Mouse (Mus musculus) frontal cortex, postnatal 10 days (tissue): ENCODE measurements around the gene Zbtb39.
"Not testable (repeated sequence)": the region's sequence is repeated elsewhere in the genome, so short reads cannot be mapped to it uniquely, and the experiment has no call there.

Experiments used
- DNase-seq, 2 experiments: peaks; one replicate each; pipeline ENCODE4 v3.0.0; 2022; ENCODE audit warnings: low spot score in 2 of 2, mixed read lengths in 1 of 2

The Zbtb39 gene

GRCm38 (mm10) chr10:127737552-127737951 is 1.8 kb upstream of the Zbtb39 start:
- DNase-seq: no peak

GRCm38 (mm10) chr10:127738151-127738882 is 1.0 kb upstream of the Zbtb39 start:
- DNase-seq: no peak

GRCm38 (mm10) chr10:127739661-127740161 is 373 bp downstream of the Zbtb39 start:
- DNase-seq: no peak

GRCm38 (mm10) chr10:127744661-127745060 is 5.3 kb downstream of the Zbtb39 start:
- DNase-seq: no peak

GRCm38 (mm10) chr10:127745886-127746285 is 6.5 kb downstream of the Zbtb39 start:
- DNase-seq: no peak

- DNase-seq: no peak
Measured at GRCm38 (mm10) chr10:127747254-127747653, 7.9 kb downstream of the Zbtb39 start.

GRCm38 (mm10) chr10:127748847-127749612 is 9.7 kb downstream of the Zbtb39 start:
- no peak for DNase-seq

GRCm38 (mm10) chr10:127750136-127750777 is 10.9 kb downstream of the Zbtb39 start:
- no peak for DNase-seq

- no peak for DNase-seq
Measured at GRCm38 (mm10) chr10:127751548-127751947, 12.2 kb downstream of the Zbtb39 start, which contains the start of gene Gpr182. Gene Gpr182, minus strand, starts transcription at chr10:127751732.

- no peak for DNase-seq
Measured at GRCm38 (mm10) chr10:127754566-127755166, 15.3 kb downstream of the Zbtb39 start.

- no peak for DNase-seq
Measured at GRCm38 (mm10) chr10:127755246-127755645, 15.9 kb downstream of the Zbtb39 start.

GRCm38 (mm10) chr10:127755770-127756468 is 16.6 kb downstream of the Zbtb39 start:
- DNase-seq: no peak

- no peak for DNase-seq
Measured at GRCm38 (mm10) chr10:127759181-127760110, 20.1 kb downstream of the Zbtb39 start, which contains the start of the genes Rdh1 and Rdh16f1. Gene Rdh1, plus strand, starts transcription at chr10:127759721. Gene Rdh16f1, plus strand, starts transcription at chr10:127759787.

- DNase-seq: not testable (repeated sequence)
Measured at GRCm38 (mm10) chr10:127762926-127763325, 23.6 kb downstream of the Zbtb39 start.

- no peak for DNase-seq
Measured at GRCm38 (mm10) chr10:127763914-127764680, 24.8 kb downstream of the Zbtb39 start.

- no peak for DNase-seq
Measured at GRCm38 (mm10) chr10:127766564-127766963, 27.2 kb downstream of the Zbtb39 start.

- DNase-seq: no peak
Measured at GRCm38 (mm10) chr10:127776011-127776410, 36.7 kb downstream of the Zbtb39 start, which contains the start of gene Rdh9. Gene Rdh9, plus strand, starts transcription at chr10:127776386.

GRCm38 (mm10) chr10:127782321-127782720 is 43.0 kb downstream of the Zbtb39 start:
- DNase-seq: not testable (repeated sequence)

GRCm38 (mm10) chr10:127785411-127785810 is 46.1 kb downstream of the Zbtb39 start:
- DNase-seq: not testable (repeated sequence)
